Mouse (Mus musculus) cerebellum, adult (tissue): ENCODE results near the gene Slc26a10.

Experiments
- ATAC-seq: cut with Nextera tagmentation; 2 replicates; pipeline ENCODE4 v1.9.2; 2017; ENCODE audit warnings: mild to moderate bottlenecking, moderate library complexity, mixed read lengths; ENCODE audit not compliant: insufficient number of reproducible peaks, low FRiP score, low TSS enrichment

Gene Slc26a10

DNA sequence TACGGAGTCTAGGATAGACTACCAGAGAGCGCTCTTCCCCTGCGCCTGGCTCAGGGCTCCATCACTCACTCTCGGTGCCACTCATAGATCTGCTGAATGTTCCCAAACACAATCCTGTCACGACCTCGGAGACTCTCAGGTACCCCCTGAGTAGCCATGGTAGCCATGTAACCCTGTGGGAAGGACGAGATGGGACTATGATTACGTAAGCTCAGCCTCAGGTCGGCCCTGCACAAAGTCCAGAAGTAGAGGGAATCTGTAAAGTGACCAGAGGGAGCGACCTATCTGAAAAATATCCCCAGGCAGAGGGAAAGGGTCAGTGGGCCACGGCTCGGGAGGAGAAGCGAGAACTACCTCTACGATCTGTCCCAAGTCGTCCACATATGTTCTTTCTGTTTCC lies 5.1 kb upstream of the Slc26a10 start:
- ATAC-seq = no peak

- ATAC-seq = no peak
Measured at GRCm38 (mm10) chr10:127185101-127185500, 4.7 kb upstream of the Slc26a10 start.

- ATAC-seq = no peak
Measured at GRCm38 (mm10) chr10:127183759-127184158, 3.3 kb upstream of the Slc26a10 start.

- ATAC-seq = no peak
Measured at GRCm38 (mm10) chr10:127182624-127183023, 2.2 kb upstream of the Slc26a10 start.

- ATAC-seq = no peak
Measured at GRCm38 (mm10) chr10:127181566-127181965, 1.1 kb upstream of the Slc26a10 start.

GRCm38 (mm10) chr10:127180695-127181047 lies 226 bp upstream of the Slc26a10 start:
- no peak for ATAC-seq

GRCm38 (mm10) chr10:127178286-127179027 lies 2.0 kb downstream of the Slc26a10 start:
- no peak for ATAC-seq

DNA sequence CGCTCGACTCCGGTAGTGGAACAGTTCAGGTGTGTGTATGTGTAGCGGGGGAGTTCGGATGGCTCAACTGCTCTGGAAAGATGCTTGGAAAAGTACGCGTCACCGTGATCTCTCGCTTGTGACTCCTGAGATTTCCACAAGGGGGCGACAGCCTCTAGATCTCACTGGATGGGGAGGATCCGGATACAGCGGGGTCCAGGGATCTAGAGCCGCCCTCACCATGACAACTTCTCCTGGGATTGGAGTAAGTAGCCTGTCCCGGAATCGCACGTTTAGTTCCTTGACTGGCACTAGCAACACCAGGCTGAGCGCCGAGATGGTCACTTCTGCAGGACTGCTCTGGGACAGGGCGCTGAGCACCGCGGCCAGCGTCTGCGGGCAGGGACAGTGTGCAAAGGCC lies 2.7 kb downstream of the Slc26a10 start:
- peak; percentile 52 for ATAC-seq

GRCm38 (mm10) chr10:127177235-127177634 lies 3.2 kb downstream of the Slc26a10 start:
- 0 out of 2 replicates have a peak, but pooled peaks have one; percentile 10 for ATAC-seq

DNA sequence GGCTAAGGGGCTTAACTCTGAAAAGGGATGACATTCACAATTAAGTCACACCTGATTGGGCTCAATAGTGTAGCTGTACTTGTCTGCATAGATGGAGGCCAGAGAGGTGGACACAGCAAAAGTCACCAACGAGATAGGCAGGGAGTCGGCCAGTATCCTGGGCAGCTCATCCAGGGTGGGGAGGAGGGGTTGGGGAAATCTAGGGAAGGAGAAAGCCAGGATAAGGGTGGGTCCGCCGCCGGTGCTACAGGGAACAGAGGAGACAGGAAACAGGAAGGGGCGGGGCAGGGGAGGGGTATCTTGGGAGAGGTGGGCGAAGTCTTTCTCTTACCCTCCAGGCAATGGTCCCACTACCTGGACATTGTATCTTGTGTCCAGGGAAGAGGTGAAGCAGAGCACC lies 3.7 kb downstream of the Slc26a10 start:
- no peak for ATAC-seq

GRCm38 (mm10) chr10:127176228-127176627 lies 4.2 kb downstream of the Slc26a10 start:
- no peak for ATAC-seq

DNA sequence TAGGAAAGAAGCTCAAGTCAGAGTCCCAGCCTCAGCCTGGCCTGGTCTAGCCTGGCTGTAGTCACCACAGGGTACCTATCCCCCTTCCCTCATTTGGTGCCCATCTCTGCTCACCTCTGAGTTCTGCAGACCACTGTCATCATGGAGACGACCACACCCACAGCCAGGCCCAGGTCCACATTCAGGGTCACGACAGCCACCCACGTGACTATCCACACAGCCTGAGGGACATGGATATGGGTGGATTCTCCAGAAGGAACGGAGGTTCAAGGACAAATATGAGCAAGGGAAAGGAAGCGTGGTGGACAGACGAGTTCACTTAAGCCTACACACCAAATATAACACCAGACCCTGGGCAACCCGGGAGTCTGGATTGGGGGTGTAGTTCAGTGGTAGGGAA lies 6.3 kb downstream of the Slc26a10 start:
- no peak for ATAC-seq

DNA sequence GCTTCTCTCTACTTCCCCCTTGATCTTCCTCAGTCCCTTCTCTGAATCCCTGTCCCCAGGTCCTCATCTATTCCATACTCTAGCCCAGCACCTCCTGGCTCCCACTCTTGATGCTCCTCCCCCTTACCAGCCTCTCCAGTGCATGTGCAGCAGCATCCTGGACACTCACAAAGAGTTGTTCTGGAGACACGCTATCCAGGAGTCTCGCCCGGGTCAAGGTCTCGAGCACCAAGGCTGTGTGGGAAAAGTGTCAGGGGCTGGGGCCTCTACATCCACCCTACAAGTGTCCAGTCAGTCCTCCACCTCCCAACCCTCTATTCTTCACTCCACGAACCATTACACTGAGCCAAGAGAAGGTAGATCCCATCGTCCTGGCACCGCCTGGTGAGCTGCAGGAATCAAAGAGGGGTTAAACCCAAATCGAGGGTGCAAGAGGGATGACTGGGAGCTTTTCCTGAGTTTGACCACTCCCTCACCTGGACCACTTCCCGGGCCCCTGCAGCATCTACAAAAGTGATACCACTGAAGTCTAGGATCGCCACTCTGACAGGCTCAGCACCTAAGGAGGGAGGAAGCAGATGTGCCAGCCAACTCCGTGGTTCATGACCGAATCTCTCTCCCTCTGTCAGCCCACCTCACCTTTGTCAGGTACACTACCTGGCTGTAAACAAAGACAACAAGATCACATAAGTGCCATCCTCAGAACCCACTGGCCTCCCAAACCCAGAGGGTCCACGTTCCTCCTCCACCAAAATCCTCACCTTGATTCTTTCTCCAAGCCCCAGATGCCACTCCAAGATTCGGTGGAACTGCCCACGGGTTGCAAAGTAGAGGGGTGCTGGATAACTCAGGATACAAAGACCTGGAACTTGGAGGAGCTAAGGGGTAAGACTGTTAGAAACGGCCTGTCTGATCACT lies 7.0 kb downstream of the Slc26a10 start:
- no peak for ATAC-seq

DNA sequence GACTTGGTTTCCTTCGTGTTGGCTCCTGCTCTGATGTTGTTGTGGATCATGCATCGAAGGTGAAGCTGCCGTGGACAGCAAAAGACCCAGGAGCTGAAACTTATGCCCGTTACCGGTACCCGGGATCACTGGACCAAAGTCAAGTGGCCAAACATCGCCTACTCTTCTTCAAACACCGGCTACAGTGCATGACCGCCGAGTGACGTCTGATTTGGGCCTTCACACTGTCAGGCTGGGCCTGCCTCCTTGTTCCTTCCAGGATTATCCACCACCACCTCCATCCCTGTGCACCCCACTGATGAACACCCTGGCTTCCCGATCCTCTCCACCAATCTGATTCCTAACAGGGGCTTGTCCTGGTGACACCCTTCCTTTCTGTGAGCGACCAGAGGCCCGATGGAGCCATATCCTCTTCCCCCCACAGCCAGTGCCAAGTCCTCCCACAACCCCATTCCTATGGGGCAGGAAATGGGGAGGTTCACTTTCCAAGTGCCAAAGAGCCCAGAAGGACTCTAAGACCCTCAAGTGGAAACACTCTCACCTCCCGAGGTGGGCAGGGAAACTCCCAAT lies 8.7 kb downstream of the Slc26a10 start:
- no peak for ATAC-seq

- no peak for ATAC-seq
Measured at GRCm38 (mm10) chr10:127170837-127171272, 9.6 kb downstream of the Slc26a10 start.

- ATAC-seq = no peak
Measured at GRCm38 (mm10) chr10:127170002-127170401, 10.4 kb downstream of the Slc26a10 start.

DNA sequence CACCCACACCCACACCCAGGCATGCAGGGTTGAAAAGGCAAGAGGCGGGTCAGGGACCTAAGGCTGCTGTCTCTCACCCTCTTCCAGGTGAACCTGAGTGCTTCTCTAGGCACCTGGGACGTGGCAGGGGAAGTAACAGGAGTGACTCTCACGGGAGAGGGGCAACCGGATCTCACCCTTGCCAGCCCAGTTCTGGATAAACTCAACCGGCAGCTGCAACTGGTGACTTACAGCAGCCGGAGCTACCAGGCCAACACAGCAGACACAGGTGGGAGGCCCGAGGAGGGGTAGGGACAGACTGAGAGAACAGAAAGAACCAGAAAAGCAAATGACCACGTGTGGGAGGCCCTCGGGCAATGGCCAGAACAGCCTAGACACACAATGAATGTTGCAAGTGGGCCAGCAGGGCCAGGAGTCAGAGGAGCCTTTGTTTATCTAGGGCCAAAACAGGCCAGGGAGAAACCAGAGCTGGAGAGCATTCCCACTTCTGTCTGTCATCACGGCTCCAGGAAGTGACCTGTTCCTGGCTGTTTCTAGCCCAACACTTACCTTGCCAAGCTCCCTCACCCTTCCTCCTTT lies 12.7 kb downstream of the Slc26a10 start:
- ATAC-seq = no peak

- ATAC-seq = no peak
Measured at GRCm38 (mm10) chr10:127166771-127167613, 13.5 kb downstream of the Slc26a10 start.

DNA sequence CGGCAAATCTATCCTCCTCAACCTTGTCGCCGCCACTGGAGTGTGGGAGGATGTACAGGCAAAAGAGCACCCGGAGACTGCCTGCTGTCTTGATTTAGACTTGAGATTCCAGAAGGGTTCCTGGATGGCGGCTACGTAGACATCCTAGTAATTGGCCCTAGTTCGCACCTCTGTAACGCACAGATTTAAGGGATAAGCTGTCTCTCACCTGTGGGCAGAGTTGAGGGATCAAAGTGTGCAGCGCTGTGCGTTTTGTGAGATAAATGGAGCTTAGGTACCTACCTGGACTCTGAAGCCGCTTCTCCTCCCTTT lies 14.1 kb downstream of the Slc26a10 start:
- peak; percentile 0; the same call in 1 of the 2 replicates for ATAC-seq
